Mouse (Mus musculus): ENCODE measurements around the gene Bad.
A peak's percentile ranks its signal among the peaks of the same experiment; 100 is the strongest.
"Not testable (repeated sequence)": the region's sequence is repeated elsewhere in the genome, so short reads cannot be mapped to it uniquely, and the experiment has no call there.

The Bad gene

GRCm38 (mm10) chr19:6985951-6986708, 44.5 kb downstream of the Bad start:
- no peak for DNase-seq (ENCODE audit: low spot score)

DNA sequence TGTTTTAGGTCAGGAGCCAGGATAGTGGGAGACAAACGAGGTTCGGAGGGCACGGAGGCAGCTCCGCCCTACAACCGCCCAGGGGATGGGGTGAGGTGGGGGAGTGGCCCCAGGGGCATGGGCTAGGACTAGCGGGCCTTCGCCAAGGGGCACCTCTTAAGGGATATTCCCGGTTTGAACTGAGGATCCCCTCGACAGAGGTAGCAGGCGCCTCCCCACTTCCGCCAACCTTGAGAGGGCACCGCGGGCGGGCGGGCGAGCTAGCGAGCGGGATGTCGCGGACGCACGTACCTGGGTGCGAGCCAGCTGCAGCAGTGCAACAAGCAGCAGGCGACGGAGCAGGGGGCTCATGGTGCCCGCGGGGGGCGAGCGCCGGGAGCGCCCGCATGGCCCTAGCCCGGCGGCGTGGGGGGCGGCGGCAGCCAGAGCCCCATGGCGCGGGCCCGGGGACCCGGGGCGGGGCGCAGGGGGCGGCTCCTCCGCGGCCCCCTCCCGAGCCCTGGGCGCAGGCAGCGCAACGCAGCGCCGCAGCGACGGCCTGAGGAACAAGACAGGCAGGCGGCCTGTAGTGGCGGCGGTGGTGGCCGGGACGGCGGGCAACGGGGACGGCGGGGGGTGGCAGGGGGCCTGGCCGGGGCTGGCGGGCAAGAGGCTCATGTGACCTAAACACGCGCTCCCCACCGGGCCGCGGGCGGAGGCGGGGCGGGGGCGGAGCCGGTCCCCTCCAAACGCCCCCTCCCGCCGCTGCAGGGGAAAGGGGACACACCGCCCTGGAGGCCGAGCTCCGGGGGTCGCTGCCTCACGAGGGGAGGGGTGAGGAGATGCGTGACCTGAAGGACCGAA, 45.6 kb downstream of the Bad start, which contains the start of gene Vegfb:
Gene Vegfb (minus strand): TSS at position 591 of the 843 bp plus-strand sequence.
- DNase-seq (ENCODE audit: low spot score): peak; percentile 41

GRCm38 (mm10) chr19:6987904-6988285, 46.2 kb downstream of the Bad start:
- no peak for DNase-seq (ENCODE audit: low spot score)

GRCm38 (mm10) chr19:6989251-6989650, 47.6 kb downstream of the Bad start:
- no peak for DNase-seq (ENCODE audit: low spot score)

- DNase-seq (ENCODE audit: low spot score): no peak
Measured at GRCm38 (mm10) chr19:6990712-6991111, 49.1 kb downstream of the Bad start.

DNA sequence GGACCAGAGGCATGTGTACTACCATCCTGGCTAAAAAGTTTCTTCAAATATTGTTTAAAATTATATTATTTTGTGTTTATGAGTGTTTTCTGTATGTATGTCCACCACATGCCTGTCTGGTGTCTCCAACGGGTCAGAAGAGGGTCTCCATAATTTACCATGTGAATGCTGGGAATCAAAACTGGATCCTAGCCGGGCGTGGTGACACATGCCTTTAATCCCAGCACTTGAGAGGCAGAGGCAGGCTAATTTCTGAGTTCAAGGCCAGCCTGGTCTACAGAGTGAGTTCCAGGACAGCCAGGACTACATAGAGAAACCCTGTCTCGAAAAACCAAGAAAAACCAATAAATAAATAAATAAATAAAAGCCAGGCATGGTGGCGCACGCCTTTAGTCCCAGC, 49.5 kb downstream of the Bad start:
- DNase-seq (ENCODE audit: low spot score): not testable (repeated sequence)

DNA sequence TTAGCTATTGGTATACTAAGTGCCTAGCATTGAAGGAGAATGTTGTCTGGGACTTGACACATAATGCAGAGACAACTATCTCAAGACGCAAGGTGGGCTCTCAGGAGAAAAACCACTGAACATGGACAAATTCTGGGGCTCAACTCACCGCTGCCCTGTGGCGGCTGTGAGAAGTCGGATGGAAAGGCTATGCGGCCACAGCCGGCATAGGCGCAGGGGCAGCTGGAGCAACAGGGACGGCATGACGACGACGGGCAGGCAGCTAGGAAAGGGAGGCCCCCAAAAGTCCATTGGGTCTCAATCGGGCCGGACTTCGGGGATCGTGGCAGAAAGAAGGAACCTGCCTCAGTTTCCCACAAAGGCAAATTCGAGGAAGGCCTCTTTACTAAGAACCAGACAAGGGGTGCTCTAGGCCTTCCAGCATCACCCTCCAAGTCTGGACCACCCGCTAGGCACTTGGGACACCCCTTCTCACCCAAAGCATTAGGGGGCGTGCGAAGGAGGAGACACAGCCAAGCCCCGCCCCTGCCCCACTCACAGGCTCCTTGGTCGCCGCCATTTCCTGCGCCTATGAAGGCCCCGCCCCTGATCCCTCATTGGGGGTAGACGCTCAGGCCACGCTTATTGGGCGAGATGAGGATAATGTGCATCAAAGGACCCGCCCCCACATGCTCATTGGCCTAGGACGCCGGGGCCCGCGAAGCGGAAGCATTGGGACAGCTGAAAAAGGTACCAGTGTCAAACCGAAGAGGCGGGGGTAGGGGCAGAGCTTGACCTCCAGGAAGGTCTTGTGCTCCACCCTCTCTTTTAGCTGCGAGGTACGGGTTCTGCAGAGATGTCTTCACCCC, 50.6 kb downstream of the Bad start, which contains the start of gene Dnajc4:
Gene Dnajc4 (minus strand): TSS at position 562 of the 848 bp plus-strand sequence.
- DNase-seq (ENCODE audit: low spot score): peak; percentile 92

GRCm38 (mm10) chr19:6993011-6993770, 51.5 kb downstream of the Bad start:
- DNase-seq (ENCODE audit: low spot score): no peak

GRCm38 (mm10) chr19:6994002-6994401, 52.3 kb downstream of the Bad start:
- DNase-seq (ENCODE audit: low spot score): no peak

DNA sequence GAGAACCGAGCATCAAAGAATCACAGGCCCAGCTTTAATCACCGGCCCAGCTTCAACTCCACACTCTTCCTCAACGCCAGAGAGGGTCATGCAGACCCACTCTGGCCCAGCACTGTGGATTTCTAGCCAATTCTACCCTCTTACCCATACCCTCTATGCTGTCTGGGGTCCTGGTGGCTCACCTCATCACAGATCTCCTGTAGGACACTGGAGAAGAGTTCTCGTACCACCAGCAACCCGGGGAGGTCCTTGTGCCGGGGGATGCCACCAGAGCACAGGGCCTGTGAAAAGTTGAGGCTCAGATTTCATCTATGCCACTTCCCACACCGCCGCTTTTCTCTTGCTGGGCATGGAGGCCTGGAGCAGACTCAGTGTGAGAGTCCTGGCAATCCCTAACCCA, 52.8 kb downstream of the Bad start:
- DNase-seq (ENCODE audit: low spot score): no peak

DNA sequence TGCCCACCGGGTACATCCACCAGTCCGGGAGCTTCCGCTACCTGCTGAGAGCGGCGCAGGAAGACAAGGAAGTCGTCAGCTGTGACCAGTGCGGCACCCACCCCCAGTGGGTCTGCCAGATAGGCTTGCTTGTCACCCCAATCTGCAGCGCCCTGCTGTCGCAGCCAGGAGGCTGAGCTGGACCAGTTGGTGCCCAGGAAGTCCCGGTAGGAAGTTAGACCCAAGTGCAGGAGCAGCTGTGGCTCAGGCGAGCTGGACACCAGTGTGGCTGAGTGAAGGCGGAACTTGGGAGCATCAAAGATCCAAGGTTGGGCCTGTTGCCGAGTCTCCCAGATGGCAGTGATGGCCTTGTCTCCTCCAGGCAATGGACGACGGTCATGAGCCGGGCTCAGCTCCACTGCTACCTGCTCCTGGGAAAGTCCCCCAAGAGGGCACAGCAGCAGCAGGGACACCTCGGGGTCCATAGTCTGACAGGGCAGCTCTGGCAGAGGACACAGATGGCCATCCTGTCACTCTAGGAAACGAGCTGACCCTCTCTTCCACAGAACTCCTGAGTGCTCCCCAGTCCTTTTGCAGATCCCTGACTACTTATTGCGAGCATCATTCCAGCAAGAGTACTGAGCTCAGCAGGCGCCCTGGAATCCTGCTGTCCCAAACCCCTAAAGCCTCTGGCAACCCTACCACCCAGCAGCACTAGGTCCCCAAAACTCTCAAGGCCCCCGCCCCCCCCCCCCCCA, 53.8 kb downstream of the Bad start:
- peak; percentile 25 for DNase-seq (ENCODE audit: low spot score)

DNA sequence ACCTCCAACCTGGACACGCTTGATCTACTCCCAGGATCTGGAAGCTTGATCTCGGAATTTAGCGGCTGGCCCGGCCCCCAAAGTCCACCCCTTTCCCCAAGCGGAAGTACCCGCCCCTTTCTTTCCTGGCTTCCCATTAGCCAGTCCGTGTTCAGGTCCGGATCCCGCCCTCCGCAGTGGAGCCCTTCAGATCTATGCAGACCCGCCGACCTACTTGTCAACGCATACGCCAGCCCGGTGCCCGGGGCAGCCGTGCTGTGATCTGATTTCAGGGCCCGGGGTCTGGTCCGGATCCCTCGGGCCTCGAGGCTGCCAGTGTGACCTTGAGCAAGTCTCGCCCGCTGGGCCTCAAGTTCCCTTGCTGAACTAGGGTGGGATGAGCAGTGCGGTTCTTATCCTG, 54.3 kb downstream of the Bad start, which contains the start of the genes Nudt22 and Trpt1:
Gene Nudt22 (minus strand): TSS at position 112 of the 400 bp plus-strand sequence.
Gene Trpt1 (plus strand): TSS at position 126 of the 400 bp plus-strand sequence.
- DNase-seq (ENCODE audit: low spot score): peak; percentile 71

GRCm38 (mm10) chr19:6997721-6998290, 56.1 kb downstream of the Bad start:
- DNase-seq (ENCODE audit: low spot score): no peak

- no peak for DNase-seq (ENCODE audit: low spot score)
Measured at GRCm38 (mm10) chr19:6999360-7000063, 57.9 kb downstream of the Bad start.
